Mouse (Mus musculus) spleen, adult 18-20 months (tissue): ENCODE data around the gene Myh11.
A peak's percentile ranks its signal among the peaks of the same experiment; 100 is the strongest.

ENCODE experiments used
- DNase-seq, 2 experiments: peaks; one replicate each; pipeline ENCODE4 v3.0.0; 2022; ENCODE audit warnings: mixed read lengths in 2 of 2

Myh11 gene

DNA sequence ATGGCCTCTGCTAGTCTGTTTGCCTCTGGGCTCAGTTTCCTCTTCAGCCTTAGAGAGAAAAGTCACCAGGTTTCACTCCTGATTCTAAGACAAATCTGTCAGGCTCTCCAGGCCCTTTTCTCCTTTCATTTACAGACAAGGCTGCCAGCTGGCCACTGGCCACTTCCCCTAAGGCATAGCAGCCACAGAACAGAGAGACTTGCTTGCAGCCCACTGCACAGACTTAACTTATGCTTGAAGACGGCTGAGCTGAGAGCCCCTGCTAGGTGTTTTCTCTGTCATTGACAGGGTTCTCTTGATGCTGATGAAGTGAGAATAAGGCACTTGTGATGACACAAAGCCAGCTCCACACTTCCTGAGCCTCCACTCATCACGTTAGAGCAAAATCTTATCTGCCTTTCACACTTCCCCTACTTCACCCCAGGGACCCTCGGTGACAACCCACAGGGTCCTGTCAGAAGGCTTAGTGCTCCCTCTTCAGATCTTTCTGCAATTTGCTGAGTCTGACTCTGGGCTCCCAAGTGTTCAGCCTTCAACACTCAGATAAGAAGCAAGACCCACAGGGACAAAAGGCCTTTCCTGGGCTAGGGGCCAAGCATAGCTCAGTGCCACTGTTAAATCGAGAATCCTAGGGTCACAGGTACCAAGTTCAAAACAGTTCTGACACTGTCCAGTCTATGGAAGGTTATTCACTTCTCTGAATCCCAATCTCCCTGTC lies 25.8 kb downstream of the Myh11 start:
- no peak for DNase-seq

DNA sequence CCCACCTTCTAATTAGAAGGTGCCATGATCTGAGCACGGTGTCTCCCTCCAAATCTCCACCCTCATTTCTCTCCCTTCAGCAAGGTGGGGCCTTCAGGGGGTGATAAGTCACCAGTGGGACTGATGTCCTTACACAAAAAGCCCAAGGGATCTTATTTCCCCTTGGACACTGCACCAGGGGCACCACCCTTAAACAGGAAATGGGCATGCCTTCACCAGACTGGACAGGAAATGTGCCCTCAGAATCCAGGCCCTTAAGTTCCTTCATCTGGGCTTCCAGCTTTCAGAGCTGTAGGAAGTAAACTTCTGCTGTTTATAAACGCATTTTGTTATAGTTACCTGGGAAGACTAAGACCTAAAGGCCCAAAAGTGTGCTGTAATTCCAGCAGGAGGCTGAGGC lies 26.7 kb downstream of the Myh11 start:
- DNase-seq: no peak

- no peak for DNase-seq
Observed at GRCm38 (mm10) chr16:14263241-14263640, 27.9 kb downstream of the Myh11 start.

- no peak for DNase-seq
Observed at GRCm38 (mm10) chr16:14262410-14262809, 28.8 kb downstream of the Myh11 start.

- DNase-seq: peak in 1 of 2 experiments; percentile 11
Observed at GRCm38 (mm10) chr16:14258856-14259255, 32.3 kb downstream of the Myh11 start.

GRCm38 (mm10) chr16:14253586-14253985 lies 37.6 kb downstream of the Myh11 start:
- DNase-seq: no peak

- DNase-seq: no peak
Observed at GRCm38 (mm10) chr16:14252877-14253276, 38.3 kb downstream of the Myh11 start.

DNA sequence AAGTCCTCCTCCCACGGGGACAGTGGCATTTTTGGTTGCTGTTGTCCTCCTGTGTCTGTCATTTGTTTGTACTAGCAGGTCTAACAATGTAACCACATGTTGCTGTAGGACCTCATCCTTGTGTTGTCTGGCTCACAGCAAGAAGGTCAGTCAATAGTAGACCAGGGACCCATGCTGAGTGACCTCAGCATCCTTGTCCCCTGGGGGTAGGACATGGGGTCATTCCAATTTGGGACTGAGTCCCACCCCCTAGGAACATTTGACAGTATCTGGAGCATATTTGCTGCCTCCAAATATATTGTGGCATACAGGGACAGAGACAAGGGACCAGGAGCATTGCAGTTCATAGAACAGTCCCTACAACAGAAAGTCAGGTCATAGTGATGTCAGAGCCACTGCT lies 41.3 kb downstream of the Myh11 start:
- DNase-seq: no peak

GRCm38 (mm10) chr16:14242553-14242952 lies 48.6 kb downstream of the Myh11 start:
- no peak for DNase-seq

DNA sequence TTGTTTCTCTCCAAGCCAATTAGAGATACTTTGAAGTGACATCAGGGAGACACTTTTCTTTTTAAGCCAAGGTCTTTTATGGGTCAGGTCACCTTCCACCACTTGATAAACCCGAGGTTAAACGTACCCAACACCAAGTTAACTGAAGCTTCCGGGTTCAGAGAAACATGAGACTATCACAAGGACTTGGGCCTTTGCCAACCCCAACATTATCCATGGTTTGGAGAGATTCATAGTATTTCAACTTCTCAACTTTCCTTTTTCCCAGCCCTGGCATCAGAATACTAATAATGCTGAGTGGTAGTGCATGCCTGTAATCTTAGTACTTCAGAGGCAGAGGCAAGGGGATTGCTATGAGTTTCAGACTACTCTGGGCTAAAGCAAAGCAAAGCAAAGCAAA lies 49.1 kb downstream of the Myh11 start:
- no peak for DNase-seq

- peak; percentile 18 to 65 for DNase-seq
Observed at GRCm38 (mm10) chr16:14237100-14237723, 54.0 kb downstream of the Myh11 start.

GRCm38 (mm10) chr16:14215156-14215555 lies 76.0 kb downstream of the Myh11 start:
- DNase-seq: no peak

DNA sequence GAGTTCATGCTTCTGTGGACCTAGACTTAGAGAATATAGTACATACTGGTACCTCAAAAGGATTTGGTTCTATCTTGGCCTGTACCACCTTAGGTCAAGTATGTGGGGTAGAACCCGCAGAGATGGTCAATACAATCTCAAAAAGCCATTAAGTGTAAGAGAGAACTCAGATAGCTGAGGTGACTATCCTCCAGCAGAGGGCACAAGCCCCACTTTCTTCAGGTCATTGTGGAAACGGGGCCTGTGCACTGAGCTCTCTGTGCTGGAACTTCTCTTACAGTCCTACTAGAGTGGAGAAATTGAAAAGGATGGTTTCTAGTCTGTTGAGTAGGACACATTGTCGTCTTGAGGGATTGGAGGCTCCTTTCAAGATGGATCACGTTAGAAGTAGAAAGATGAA lies 92.4 kb downstream of the Myh11 start:
- DNase-seq: no peak

- peak in 1 of 2 experiments; percentile 55 for DNase-seq
Observed at GRCm38 (mm10) chr16:14195427-14195826, 95.7 kb downstream of the Myh11 start.

GRCm38 (mm10) chr16:14194164-14194950 lies 96.8 kb downstream of the Myh11 start:
- DNase-seq: no peak

DNA sequence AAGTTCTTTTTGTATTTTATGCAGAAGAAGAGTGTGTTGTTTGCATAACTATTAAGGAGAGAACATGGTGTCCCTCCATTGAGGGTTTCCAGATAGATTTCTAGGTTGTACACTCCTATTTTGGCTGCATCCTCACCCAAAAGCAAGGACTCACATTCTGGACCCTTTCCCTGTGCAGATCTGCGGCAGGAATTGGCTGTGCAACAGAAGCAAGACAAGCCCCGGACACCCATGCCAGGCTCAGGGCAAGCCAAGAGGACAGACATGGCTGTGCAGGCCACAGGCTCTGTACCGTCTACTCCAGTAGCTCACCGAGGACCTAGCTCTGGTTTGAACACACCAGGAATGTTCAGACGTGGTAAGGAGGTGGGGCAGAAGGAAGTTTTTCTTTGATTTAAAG lies 105.7 kb downstream of the Myh11 start:
- no peak for DNase-seq

DNA sequence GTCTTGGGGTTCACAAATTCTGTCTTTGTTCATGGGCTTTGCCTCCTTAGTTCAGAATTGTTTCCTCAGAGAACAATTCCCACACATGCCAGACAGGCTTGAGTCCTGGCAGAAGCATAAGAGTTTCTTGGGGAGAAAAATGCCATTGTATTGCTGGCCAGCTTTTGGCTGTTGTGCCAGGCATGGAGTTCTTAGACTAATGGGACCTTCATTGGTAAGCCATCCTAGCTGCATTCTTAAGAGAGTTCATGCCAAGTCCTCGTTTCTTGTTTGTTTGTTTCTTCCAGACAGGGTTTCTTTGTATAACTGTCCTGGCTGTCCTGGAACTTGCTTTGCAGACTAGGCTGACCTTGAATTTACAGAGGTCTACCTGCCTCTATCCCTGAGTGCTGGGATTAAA lies 107.3 kb downstream of the Myh11 start:
- DNase-seq: no peak

- DNase-seq: no peak
Observed at GRCm38 (mm10) chr16:14182360-14182759, 108.8 kb downstream of the Myh11 start.

- DNase-seq: no peak
Observed at GRCm38 (mm10) chr16:14180163-14180733, 110.9 kb downstream of the Myh11 start.

DNA sequence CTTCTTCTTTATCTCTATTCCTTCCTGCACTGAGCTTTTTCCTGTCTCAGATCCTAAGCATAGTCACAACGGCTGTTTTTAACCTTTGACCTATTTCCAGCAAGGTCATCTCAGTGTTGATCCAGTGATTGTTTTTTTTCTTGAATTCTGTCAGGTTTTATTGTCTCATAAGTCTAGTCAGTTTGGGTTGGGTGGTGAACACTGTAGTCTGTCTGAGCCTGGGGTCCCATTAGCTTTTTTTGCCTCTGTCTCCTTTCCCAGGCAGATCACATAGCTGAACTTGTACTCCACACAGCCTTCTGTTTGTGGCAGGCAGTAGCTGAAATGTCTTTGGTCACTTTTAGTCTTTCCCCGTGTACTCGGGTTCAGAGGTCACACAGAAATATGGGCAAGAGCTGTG lies 113.1 kb downstream of the Myh11 start:
- DNase-seq: no peak

DNA sequence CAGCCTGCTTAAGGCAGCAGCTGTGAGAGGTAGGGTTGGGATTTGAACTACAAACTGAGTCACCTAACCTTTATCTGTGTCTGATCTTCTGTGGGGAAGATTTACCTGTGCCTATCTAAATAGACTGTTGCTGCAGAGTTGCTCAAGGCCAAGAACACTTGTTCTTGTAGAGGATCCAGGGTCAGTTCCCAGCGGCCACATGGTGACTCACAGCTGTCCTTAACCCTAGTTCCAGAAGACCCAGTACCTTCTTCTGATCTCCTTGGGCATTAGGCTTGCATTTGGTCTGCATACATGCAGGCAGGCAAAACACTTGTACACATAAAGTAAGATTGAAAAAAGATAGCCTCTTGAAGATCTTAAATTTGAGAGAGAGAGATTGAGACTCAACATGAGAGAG lies 121.5 kb downstream of the Myh11 start:
- no peak for DNase-seq

DNA sequence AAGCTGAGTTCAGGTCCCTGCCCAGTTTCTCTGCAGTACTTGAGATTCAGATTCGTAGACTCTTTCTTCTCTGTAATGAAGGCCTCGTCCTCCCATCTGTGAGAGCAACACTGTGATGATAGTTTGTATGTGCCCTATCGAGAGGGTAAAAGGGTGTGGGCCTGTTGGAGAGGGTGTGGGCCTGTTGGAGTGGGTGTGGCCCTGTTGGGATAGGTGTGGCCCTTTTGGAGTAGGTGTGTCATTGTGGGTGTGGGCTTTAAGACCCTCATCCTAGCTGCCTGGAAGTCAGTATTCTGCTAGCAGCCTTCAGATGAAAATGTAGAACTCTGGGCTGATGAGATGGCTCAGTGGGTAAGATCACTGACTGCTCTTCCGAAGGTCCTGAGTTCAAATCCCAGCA lies 124.7 kb downstream of the Myh11 start:
- no peak for DNase-seq

DNA sequence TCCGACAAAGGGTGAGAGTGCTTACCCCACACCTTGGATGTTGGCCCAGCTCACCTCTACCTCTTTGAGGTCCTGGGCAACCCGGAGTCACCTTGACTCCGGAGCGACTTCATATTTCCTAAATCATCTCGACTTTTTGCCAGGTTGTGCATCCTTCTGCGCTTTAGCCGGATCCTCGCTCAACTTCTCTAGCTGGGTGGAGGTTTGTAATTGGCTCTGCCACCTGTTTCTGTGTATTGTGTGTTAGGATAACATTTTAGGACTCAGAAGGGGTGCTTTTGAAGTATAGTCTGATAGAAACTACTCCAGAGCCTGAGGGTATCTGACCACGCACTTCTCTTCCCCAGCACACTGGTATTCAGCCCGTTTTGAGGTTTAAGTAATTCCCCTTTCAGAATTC lies 127.4 kb downstream of the Myh11 start:
- DNase-seq: no peak

- DNase-seq: peak; percentile 84 to 85
Observed at GRCm38 (mm10) chr16:14162988-14163416, 128.2 kb downstream of the Myh11 start, which contains the start of the genes Nde1 and Marf1. Gene Nde1 (plus strand): TSS chr16:14163275. Gene Marf1 (minus strand): TSS chr16:14163351.
